Mouse (Mus musculus): ENCODE measurements around the gene Osm. TPM values are rescaled to one million over a fixed set of nuclear protein-coding genes. Genes with fewer than 3 reads are reported as not detected.

Osm gene
- polyA plus RNA-seq, 1 experiment from 2014 or later = 0.17 TPM

DNA sequence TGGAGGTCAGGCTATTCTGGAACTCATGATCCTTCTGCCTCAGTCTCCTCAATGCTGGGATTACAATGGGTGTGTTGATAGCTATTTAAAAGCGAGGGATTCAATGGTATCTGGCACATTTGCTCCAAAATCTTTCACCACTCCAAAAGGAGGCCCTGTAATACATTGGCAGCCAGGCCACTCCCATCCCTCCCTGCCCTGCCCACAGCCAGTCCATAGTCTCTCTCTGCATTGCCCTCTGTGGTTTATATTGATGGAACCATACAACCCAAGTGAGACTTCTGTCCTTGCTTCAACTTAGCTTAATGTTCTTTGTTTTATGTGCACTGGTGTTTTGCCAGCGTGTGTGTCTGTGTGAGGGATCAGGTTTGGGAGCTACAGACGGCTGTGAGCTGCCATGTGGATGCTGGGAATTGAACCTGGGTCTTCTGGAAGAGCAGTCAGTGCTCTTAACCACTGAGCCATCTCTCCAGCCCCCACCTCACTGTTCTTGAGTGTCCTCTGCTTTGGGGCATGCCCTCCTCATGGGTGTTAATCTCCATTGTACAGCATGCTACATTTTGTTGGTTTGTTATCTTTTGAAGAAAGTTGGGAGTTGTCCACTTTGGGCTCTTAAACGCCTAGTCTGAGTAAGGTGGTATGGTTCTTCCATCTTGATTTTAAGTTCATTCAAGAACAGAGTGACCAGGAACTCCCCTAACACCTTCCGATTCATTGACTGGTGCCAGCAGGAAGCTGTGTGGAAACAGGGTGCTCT is 9.5 kb upstream of the Osm start:
- Histone ChIP-seq H3K4me3 (ENCODE audit: low read depth, low read length) (no peak overlapping the region), H3K9ac (ENCODE audit: low read depth, low read length) (no peak overlapping the region), H3K27me3 (replicated peaks; ENCODE audit: control insufficient read depth, insufficient read depth, low read length) (no peaks in the 10 kb centered on the region), H3K4me1 (ENCODE audit: control insufficient read depth, insufficient read depth, low read length) (no peaks in the 10 kb centered on the region), H3K9me3 (ENCODE audit: control insufficient read depth, low read length) (no peaks in the 10 kb centered on the region), H3K36me3 (ENCODE audit: control insufficient read depth, insufficient read depth, low read length) (no peaks in the 10 kb centered on the region), H3K27ac (replicated peaks; ENCODE audit: low read depth, low read length) (no peak overlapping the region), H3K4me2 (ENCODE audit: low read depth, low read length) (no peak overlapping the region)
- WGBS = 82% methylated on average over 5 of the region's 5 CpGs
- no peak for ATAC-seq (ENCODE audit: low read depth)
- DNase-seq (ENCODE audit: low spot score) = no peak

DNA sequence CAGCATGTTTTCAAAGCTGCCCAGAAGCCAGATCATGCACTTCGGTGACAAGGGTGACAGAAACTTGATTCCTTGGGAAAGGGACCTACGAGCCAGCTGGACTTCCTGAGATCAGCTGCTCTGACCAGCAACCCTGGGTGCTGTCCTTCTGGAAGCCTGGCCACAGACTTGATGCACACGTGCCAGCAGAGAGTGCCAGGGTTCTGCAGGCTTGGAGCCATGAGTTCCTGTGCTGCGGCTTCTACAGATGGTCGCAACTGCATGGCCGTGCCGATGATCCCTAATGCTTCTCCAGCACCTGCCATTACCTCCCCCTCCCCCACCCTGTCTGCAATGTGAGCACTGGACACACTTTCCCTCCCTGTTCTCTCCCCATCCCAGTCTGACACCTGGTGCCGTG is 7.8 kb upstream of the Osm start:
- WGBS = 42% methylated on average over 8 of the region's 8 CpGs
- H3K4me3 ChIP-seq (ENCODE audit: low read depth, low read length) = no peak overlapping the region
- no peak overlapping the region for H3K9ac ChIP-seq (ENCODE audit: low read depth, low read length)
- no peaks in the 10 kb centered on the region for H3K9me3 ChIP-seq (ENCODE audit: control insufficient read depth, low read length)
- H3K27ac ChIP-seq (replicated peaks; ENCODE audit: low read depth, low read length) = no peak overlapping the region
- no peak for ATAC-seq (ENCODE audit: low read depth)
- peak; percentile 44 for DNase-seq (ENCODE audit: low spot score)
- H3K36me3 ChIP-seq (ENCODE audit: control insufficient read depth, insufficient read depth, low read length) = no peaks in the 10 kb centered on the region
- H3K4me2 ChIP-seq (ENCODE audit: low read depth, low read length) = no peak overlapping the region
- H3K27me3 ChIP-seq (replicated peaks; ENCODE audit: control insufficient read depth, insufficient read depth, low read length) = no peaks in the 10 kb centered on the region
- no peaks in the 10 kb centered on the region for H3K4me1 ChIP-seq (ENCODE audit: control insufficient read depth, insufficient read depth, low read length)

GRCm38 (mm10) chr11:4229841-4230240 is 6.4 kb upstream of the Osm start:
- Histone ChIP-seq H3K27me3 (replicated peaks; ENCODE audit: control insufficient read depth, insufficient read depth, low read length) (no peaks in the 10 kb centered on the region), H3K4me2 (ENCODE audit: low read depth, low read length) (no peak overlapping the region), H3K4me1 (ENCODE audit: control insufficient read depth, insufficient read depth, low read length) (no peaks in the 10 kb centered on the region), H3K4me3 (ENCODE audit: low read depth, low read length) (no peak overlapping the region), H3K36me3 (ENCODE audit: control insufficient read depth, insufficient read depth, low read length) (no peaks in the 10 kb centered on the region), H3K9ac (ENCODE audit: low read depth, low read length) (no peak overlapping the region), H3K27ac (replicated peaks; ENCODE audit: low read depth, low read length) (no peak overlapping the region), H3K9me3 (ENCODE audit: control insufficient read depth, low read length) (no peaks in the 10 kb centered on the region)
- no peak for ATAC-seq (ENCODE audit: low read depth)
- WGBS = 67% methylated on average over 4 of the region's 4 CpGs
- DNase-seq (ENCODE audit: low spot score) = no peak

DNA sequence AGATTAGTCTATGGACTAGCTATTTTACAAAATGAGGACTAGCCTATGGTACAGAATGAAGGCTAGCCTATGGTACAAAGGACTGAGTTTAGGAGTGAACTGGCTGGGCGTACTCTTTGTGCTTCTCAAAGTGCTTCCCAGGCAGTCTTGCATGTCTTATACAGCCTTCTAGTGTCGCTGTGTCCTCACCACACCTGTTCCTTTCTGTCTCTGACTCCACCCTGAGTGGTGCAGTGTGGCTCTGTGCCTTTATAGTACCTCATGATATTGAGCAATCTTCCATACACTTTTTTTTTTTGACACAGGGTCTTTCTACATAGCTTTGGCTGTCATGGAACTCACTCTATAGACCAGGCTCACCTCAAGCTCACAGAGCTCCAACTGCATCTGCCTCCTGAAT is 4.8 kb upstream of the Osm start:
- 74% methylated on average over 2 of the region's 2 CpGs for WGBS
- Histone ChIP-seq H3K4me3 (ENCODE audit: low read depth, low read length) (no peak overlapping the region), H3K27ac (replicated peaks; ENCODE audit: low read depth, low read length) (no peak overlapping the region), H3K9me3 (ENCODE audit: control insufficient read depth, low read length) (no peaks in the 10 kb centered on the region), H3K4me2 (ENCODE audit: low read depth, low read length) (no peak overlapping the region), H3K27me3 (replicated peaks; ENCODE audit: control insufficient read depth, insufficient read depth, low read length) (no peaks in the 10 kb centered on the region), H3K4me1 (ENCODE audit: control insufficient read depth, insufficient read depth, low read length) (no peaks in the 10 kb centered on the region), H3K36me3 (ENCODE audit: control insufficient read depth, insufficient read depth, low read length) (no peaks in the 10 kb centered on the region), H3K9ac (ENCODE audit: low read depth, low read length) (no peak overlapping the region)
- ATAC-seq (ENCODE audit: low read depth) (no peak), DNase-seq (ENCODE audit: low spot score) (no peak)

GRCm38 (mm10) chr11:4232644-4233043 is 3.6 kb upstream of the Osm start:
- Histone ChIP-seq H3K4me1 (ENCODE audit: control insufficient read depth, insufficient read depth, low read length) (no peaks in the 10 kb centered on the region), H3K9me3 (ENCODE audit: control insufficient read depth, low read length) (no peaks in the 10 kb centered on the region), H3K36me3 (ENCODE audit: control insufficient read depth, insufficient read depth, low read length) (no peaks in the 10 kb centered on the region), H3K4me2 (ENCODE audit: low read depth, low read length) (no peak overlapping the region), H3K9ac (ENCODE audit: low read depth, low read length) (no peak overlapping the region), H3K27ac (replicated peaks; ENCODE audit: low read depth, low read length) (no peak overlapping the region), H3K27me3 (replicated peaks; ENCODE audit: control insufficient read depth, insufficient read depth, low read length) (no peaks in the 10 kb centered on the region), H3K4me3 (ENCODE audit: low read depth, low read length) (no peak overlapping the region)
- ATAC-seq (ENCODE audit: low read depth) = no peak
- WGBS = 66% methylated on average over 8 of the region's 12 CpGs
- no peak for DNase-seq (ENCODE audit: low spot score)

DNA sequence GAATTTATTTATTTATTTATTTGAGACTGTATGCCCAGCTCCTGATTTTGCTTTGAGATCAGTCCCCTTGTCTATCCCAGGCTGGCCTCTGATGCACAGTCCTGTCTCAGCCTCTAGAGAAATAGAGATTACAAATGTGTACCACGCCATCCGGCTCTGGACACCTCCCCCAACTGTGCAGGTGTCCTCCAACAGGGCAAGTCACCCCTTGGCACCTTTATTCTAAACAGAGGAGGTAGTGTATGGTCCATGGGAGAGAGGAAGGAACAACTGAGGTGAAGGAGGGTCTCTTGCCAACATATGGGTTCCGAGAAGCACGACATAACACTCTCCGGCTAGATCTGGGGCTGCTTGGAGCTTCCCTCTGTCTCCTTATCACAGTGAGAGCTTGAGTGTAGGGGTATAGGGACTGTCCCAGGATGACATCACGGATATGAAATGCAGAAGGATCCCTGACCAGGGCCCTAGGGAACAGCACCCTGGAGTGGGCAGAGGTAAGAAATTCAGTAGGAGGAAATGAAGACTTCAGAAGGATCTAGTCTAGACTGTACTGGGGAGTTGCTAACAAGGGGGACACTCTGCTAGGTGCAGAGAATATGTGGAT is 1.1 kb upstream of the Osm start:
- H3K4me3 ChIP-seq (ENCODE audit: low read depth, low read length) = no peak overlapping the region
- H3K27ac ChIP-seq (replicated peaks; ENCODE audit: low read depth, low read length) = no peak overlapping the region
- no peaks in the 10 kb centered on the region for H3K9me3 ChIP-seq (ENCODE audit: control insufficient read depth, low read length)
- H3K27me3 ChIP-seq (replicated peaks; ENCODE audit: control insufficient read depth, insufficient read depth, low read length) = no peaks in the 10 kb centered on the region
- H3K4me2 ChIP-seq (ENCODE audit: low read depth, low read length) = no peak overlapping the region
- H3K9ac ChIP-seq (ENCODE audit: low read depth, low read length) = no peak overlapping the region
- 83% methylated on average over 6 of the region's 6 CpGs for WGBS
- no peaks in the 10 kb centered on the region for H3K4me1 ChIP-seq (ENCODE audit: control insufficient read depth, insufficient read depth, low read length)
- no peaks in the 10 kb centered on the region for H3K36me3 ChIP-seq (ENCODE audit: control insufficient read depth, insufficient read depth, low read length)
- no peak for DNase-seq (ENCODE audit: low spot score)
- no peak for ATAC-seq (ENCODE audit: low read depth)

DNA sequence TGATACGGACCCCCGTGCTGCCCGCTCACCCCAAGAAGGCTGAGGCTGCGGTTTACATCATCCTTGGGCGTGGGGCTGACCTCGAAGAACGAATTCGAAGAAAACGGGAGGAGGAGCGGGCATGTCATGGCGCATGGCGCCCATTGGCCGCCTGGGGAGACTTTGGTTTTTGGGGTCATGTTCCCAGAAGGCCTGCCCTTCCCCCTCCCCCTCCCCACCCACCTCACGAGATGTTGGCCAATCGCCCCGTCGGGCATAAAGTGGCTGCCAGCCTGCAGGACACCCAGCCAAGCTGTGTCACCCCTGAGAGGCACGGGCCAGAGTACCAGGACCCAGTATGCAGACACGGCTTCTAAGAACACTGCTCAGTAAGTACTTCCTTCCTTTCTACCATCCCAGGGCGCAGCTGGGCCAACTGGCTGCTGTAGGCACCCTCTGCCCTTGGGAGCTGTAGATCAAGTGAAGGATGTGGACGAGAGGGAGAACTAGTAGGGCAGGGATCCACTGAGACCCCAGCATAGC is 387 bp downstream of the Osm start:
- H3K4me3 ChIP-seq (ENCODE audit: low read depth, low read length) = no peak overlapping the region
- 91% methylated on average over 21 of the region's 21 CpGs for WGBS
- no peak for ATAC-seq (ENCODE audit: low read depth)

GRCm38 (mm10) chr11:4237389-4237912 is 1.2 kb downstream of the Osm start:
- no peak overlapping the region for H3K9ac ChIP-seq (ENCODE audit: low read depth, low read length)
- WGBS = 81% methylated on average over 16 of the region's 18 CpGs
- no peaks in the 10 kb centered on the region for H3K4me1 ChIP-seq (ENCODE audit: control insufficient read depth, insufficient read depth, low read length)
- no peaks in the 10 kb centered on the region for H3K36me3 ChIP-seq (ENCODE audit: control insufficient read depth, insufficient read depth, low read length)
- no peaks in the 10 kb centered on the region for H3K27me3 ChIP-seq (replicated peaks; ENCODE audit: control insufficient read depth, insufficient read depth, low read length)
- no peak overlapping the region for H3K4me3 ChIP-seq (ENCODE audit: low read depth, low read length)
- no peak for DNase-seq (ENCODE audit: low spot score)
- no peak overlapping the region for H3K27ac ChIP-seq (replicated peaks; ENCODE audit: low read depth, low read length)
- no peak for ATAC-seq (ENCODE audit: low read depth)
- H3K4me2 ChIP-seq (ENCODE audit: low read depth, low read length) = no peak overlapping the region
- no peaks in the 10 kb centered on the region for H3K9me3 ChIP-seq (ENCODE audit: control insufficient read depth, low read length)

More for the DNA sequence above, 387 bp downstream of the Osm start:
- H3K4me2 ChIP-seq (ENCODE audit: low read depth, low read length) = no peak overlapping the region
- H3K4me1 ChIP-seq (ENCODE audit: control insufficient read depth, insufficient read depth, low read length) = no peaks in the 10 kb centered on the region
- no peak overlapping the region for H3K9ac ChIP-seq (ENCODE audit: low read depth, low read length)
- no peaks in the 10 kb centered on the region for H3K9me3 ChIP-seq (ENCODE audit: control insufficient read depth, low read length)
- H3K27me3 ChIP-seq (replicated peaks; ENCODE audit: control insufficient read depth, insufficient read depth, low read length) = no peaks in the 10 kb centered on the region
- no peak overlapping the region for H3K27ac ChIP-seq (replicated peaks; ENCODE audit: low read depth, low read length)
- no peaks in the 10 kb centered on the region for H3K36me3 ChIP-seq (ENCODE audit: control insufficient read depth, insufficient read depth, low read length)
- DNase-seq (ENCODE audit: low spot score) = no peak
